Mouse (Mus musculus) thymus, postnatal 10 days (tissue): ENCODE measurements at regions not wholly inside any gene's neighbourhood (a gene's known extent, or its start where the extent isn't known, plus 50 kb on each side); places are given as distances from the start of the nearest gene placed in this dataset.

Experiments used
- DNase-seq, 2 experiments: peaks; one replicate each; pipeline ENCODE4 v3.0.0; 2021; ENCODE audit warnings: low spot score in 2 of 2

GRCm38 (mm10) chr19:37492572-37492971, 57.6 kb upstream of the Exoc6 start:
- DNase-seq = no peak

DNA sequence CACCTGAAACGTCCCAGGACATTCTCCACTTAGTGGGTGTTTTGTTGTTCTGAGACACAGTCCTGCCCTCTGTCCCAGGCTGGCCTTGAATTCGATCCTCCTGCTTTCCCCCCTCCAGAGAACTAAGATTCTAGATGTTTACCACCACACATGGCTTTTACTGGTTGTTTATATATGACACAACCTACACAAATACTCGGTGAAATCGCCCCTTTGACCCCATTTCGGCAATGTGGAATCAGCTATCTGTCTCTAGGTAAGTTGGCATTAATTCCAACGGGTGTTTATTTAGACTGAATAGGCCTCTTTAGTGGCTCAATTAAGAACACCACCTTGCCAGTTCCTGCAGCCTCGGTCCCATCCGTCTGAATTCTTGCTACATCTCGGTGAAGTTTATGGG, 56.8 kb upstream of the Exoc6 start:
- no peak for DNase-seq

DNA sequence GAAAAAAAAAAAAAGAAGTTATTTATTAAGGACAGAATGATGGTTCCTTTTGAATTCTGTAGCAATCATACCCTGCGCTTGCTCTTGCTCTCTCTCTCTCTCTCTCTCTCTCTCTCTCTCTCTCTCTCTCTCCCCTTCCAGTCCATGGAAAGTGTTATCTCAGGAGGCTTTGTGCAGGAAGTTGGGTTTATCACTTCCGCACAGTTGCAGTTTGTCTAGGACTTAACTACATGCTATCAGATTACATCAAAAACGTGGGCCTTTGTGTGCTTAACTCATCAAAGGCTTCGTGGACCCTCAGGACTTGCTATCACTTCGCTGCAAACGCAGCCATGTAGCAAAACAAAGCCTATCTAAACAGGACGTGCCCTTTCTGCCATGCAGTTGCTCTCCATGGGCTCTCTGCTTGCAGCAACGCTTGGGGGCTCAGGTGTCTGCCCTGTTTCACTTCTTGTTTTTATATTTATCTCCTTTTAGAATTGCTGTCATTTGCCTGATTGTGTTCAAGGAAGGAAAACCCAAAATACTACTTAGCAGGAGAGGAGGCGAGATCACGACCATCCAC, 56.2 kb upstream of the Exoc6 start:
- peak in 1 of 2 experiments; percentile 5 for DNase-seq

- no peak for DNase-seq
These were observed 55.4 kb upstream of the Exoc6 start for GRCm38 (mm10) chr19:37494806-37495205.

DNA sequence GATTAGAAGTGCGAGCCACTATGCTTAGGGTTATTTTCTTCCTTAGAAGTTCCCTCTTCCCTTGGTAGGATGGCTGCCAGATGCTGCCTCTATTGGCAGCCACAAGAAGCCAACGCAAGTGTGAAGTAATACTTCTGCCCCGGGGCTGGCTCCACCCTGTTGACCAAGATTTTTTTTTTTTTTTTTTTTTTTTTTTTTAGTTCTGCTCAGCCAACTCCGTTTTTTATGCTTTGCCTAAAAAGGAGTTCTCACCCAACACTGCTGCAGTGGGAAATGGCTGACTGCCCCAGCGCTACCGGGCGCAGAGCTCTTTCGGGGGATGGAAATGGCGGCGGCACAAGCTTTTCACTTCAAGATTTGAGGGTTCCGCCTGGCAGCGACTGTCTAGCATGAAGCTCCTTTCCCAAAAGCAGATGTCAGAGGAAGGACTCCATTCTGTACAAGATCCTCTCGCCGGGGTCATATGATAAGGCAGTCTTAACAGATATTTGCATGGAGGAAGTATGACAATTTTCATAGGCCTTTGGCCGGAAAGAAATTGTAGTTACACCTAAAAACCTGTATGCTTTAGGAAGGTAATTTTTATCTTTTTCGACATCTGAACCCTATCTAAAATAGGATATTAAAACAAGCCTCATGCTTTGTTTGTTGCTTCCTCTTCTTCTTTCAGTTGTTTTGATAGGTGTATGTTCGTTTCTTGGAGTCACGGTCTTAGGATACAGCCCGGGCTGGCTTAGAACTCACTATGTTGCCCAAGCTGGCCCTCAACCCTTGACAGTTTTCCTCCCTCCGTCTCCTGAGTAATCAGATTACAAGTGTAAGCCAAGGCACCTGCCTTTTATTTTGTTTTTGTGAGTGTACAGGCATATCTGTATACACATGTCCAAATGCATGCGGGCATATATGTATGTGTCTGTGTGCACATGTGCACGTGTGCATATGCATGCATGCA, 54.6 kb upstream of the Exoc6 start:
- no peak for DNase-seq

DNA sequence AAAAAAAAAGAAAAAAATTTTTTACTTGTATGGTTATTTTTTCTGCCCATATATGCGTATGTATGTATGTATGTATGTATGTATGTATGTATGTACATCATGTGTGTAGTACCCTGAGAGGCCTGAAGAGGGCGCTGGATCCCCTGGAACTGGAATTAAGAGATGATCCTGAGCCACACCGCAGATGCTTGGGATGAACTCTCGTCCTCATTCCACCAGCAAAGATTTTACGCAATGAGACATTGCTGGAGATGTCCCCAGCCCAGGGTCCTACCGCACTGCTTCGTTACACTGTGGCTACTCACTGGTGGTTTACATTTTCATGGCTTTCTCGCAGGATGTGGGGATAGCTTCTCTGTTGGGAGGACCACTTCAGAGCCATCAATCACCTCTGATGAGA, 53.5 kb upstream of the Exoc6 start:
- no peak for DNase-seq

- DNase-seq = no peak
These were observed 53.1 kb upstream of the Exoc6 start for GRCm38 (mm10) chr19:37497161-37497560.

- DNase-seq = no peak
These were observed 51.8 kb upstream of the Exoc6 start for GRCm38 (mm10) chr19:37498438-37498837.
